Mouse (Mus musculus): Measurements from ENCODE around the gene Rb1. TPM values are rescaled to one million over a fixed set of nuclear protein-coding genes. Genes with fewer than 3 reads are reported as not detected.

Gene Rb1
- polyA plus RNA-seq, 1 experiment from 2014 or later = 29.2 TPM

- ATAC-seq (ENCODE audit: low FRiP score) (no peak), DNase-seq (ENCODE audit: low spot score) (no peak)
- Histone ChIP-seq H3K4me1 (replicated peaks; ENCODE audit: control insufficient read depth, insufficient read depth, low read length) (no peaks in the 10 kb centered on the region), H3K4me3 (replicated peaks; ENCODE audit: low read length) (no peak overlapping the region), H3K27me3 (ENCODE audit: control insufficient read depth, insufficient read depth, low read length) (no peaks in the 10 kb centered on the region), H3K36me3 (replicated peaks; ENCODE audit: control insufficient read depth, insufficient read depth) (peaks cover 30% of the 10 kb centered on the region), H3K9ac (no peak overlapping the region), H3K27ac (no peak overlapping the region), H3K4me2 (replicated peaks) (no peak overlapping the region), H3K9me3 (ENCODE audit: control insufficient read depth, low read length) (no peaks in the 10 kb centered on the region)
- WGBS = 97% methylated on average over 1 of the region's 1 CpGs
Observed at GRCm38 (mm10) chr14:73217062-73217461, 108.6 kb downstream of the Rb1 start.

GRCm38 (mm10) chr14:73211477-73211876 is 114.1 kb downstream of the Rb1 start:
- Histone ChIP-seq H3K9ac (no peak overlapping the region), H3K27ac (no peak overlapping the region), H3K27me3 (ENCODE audit: control insufficient read depth, insufficient read depth, low read length) (no peaks in the 10 kb centered on the region), H3K9me3 (ENCODE audit: control insufficient read depth, low read length) (no peaks in the 10 kb centered on the region), H3K36me3 (replicated peaks; ENCODE audit: control insufficient read depth, insufficient read depth) (peaks cover 47% of the 10 kb centered on the region), H3K4me2 (replicated peaks) (no peak overlapping the region), H3K4me1 (replicated peaks; ENCODE audit: control insufficient read depth, insufficient read depth, low read length) (no peaks in the 10 kb centered on the region), H3K4me3 (replicated peaks; ENCODE audit: low read length) (no peak overlapping the region)
- ATAC-seq (ENCODE audit: low FRiP score) (no peak), DNase-seq (ENCODE audit: low spot score) (no peak)
- WGBS = 95% methylated on average over 5 of the region's 5 CpGs

GRCm38 (mm10) chr14:73210196-73210595 is 115.4 kb downstream of the Rb1 start:
- 98% methylated on average over 8 of the region's 8 CpGs for WGBS
- Histone ChIP-seq H3K4me1 (replicated peaks; ENCODE audit: control insufficient read depth, insufficient read depth, low read length) (no peaks in the 10 kb centered on the region), H3K4me3 (replicated peaks; ENCODE audit: low read length) (no peak overlapping the region), H3K36me3 (replicated peaks; ENCODE audit: control insufficient read depth, insufficient read depth) (peaks cover 40% of the 10 kb centered on the region), H3K9ac (no peak overlapping the region), H3K4me2 (replicated peaks) (no peak overlapping the region), H3K9me3 (ENCODE audit: control insufficient read depth, low read length) (no peaks in the 10 kb centered on the region), H3K27me3 (ENCODE audit: control insufficient read depth, insufficient read depth, low read length) (no peaks in the 10 kb centered on the region), H3K27ac (no peak overlapping the region)
- DNase-seq (ENCODE audit: low spot score) (no peak), ATAC-seq (ENCODE audit: low FRiP score) (no peak)

- Histone ChIP-seq H3K36me3 (replicated peaks; ENCODE audit: control insufficient read depth, insufficient read depth) (peaks cover 44% of the 10 kb centered on the region), H3K9me3 (ENCODE audit: control insufficient read depth, low read length) (no peaks in the 10 kb centered on the region), H3K27me3 (ENCODE audit: control insufficient read depth, insufficient read depth, low read length) (no peaks in the 10 kb centered on the region), H3K9ac (no peak overlapping the region), H3K4me3 (replicated peaks; ENCODE audit: low read length) (no peak overlapping the region), H3K27ac (no peak overlapping the region), H3K4me1 (replicated peaks; ENCODE audit: control insufficient read depth, insufficient read depth, low read length) (no peaks in the 10 kb centered on the region), H3K4me2 (replicated peaks) (no peak overlapping the region)
- ATAC-seq (ENCODE audit: low FRiP score) (no peak), DNase-seq (ENCODE audit: low spot score) (no peak)
Observed at GRCm38 (mm10) chr14:73209262-73209661, 116.4 kb downstream of the Rb1 start.

GRCm38 (mm10) chr14:73204016-73204415 is 121.6 kb downstream of the Rb1 start:
- DNase-seq (ENCODE audit: low spot score) (no peak), ATAC-seq (ENCODE audit: low FRiP score) (no peak)
- Histone ChIP-seq H3K36me3 (replicated peaks; ENCODE audit: control insufficient read depth, insufficient read depth) (peaks cover 20% of the 10 kb centered on the region), H3K9me3 (ENCODE audit: control insufficient read depth, low read length) (no peaks in the 10 kb centered on the region), H3K4me2 (replicated peaks) (no peak overlapping the region), H3K9ac (no peak overlapping the region), H3K4me1 (replicated peaks; ENCODE audit: control insufficient read depth, insufficient read depth, low read length) (no peaks in the 10 kb centered on the region), H3K4me3 (replicated peaks; ENCODE audit: low read length) (no peak overlapping the region), H3K27ac (no peak overlapping the region), H3K27me3 (ENCODE audit: control insufficient read depth, insufficient read depth, low read length) (no peaks in the 10 kb centered on the region)
- whole genome bisulfite sequencing = 73% methylated on average over 3 of the region's 3 CpGs

- no peak overlapping the region for H3K4me2 ChIP-seq (replicated peaks)
- no peak for ATAC-seq (ENCODE audit: low FRiP score)
- peaks cover 33% of the 10 kb centered on the region for H3K36me3 ChIP-seq (replicated peaks; ENCODE audit: control insufficient read depth, insufficient read depth)
- H3K9ac ChIP-seq = no peak overlapping the region
- no peaks in the 10 kb centered on the region for H3K9me3 ChIP-seq (ENCODE audit: control insufficient read depth, low read length)
- H3K4me3 ChIP-seq (replicated peaks; ENCODE audit: low read length) = no peak overlapping the region
- H3K27ac ChIP-seq = no peak overlapping the region
- no peak for DNase-seq (ENCODE audit: low spot score)
- H3K27me3 ChIP-seq (ENCODE audit: control insufficient read depth, insufficient read depth, low read length) = no peaks in the 10 kb centered on the region
- 84% methylated on average over 3 of the region's 3 CpGs for WGBS
- no peaks in the 10 kb centered on the region for H3K4me1 ChIP-seq (replicated peaks; ENCODE audit: control insufficient read depth, insufficient read depth, low read length)
Observed at GRCm38 (mm10) chr14:73201447-73201846, 124.2 kb downstream of the Rb1 start.

- no peak overlapping the region for H3K9ac ChIP-seq
- H3K4me2 ChIP-seq (replicated peaks) = no peak overlapping the region
- H3K4me3 ChIP-seq (replicated peaks; ENCODE audit: low read length) = no peak overlapping the region
- no peaks in the 10 kb centered on the region for H3K4me1 ChIP-seq (replicated peaks; ENCODE audit: control insufficient read depth, insufficient read depth, low read length)
- DNase-seq (ENCODE audit: low spot score) = no peak
- ATAC-seq (ENCODE audit: low FRiP score) = no peak
- no peaks in the 10 kb centered on the region for H3K27me3 ChIP-seq (ENCODE audit: control insufficient read depth, insufficient read depth, low read length)
- H3K27ac ChIP-seq = no peak overlapping the region
- peaks cover 37% of the 10 kb centered on the region for H3K36me3 ChIP-seq (replicated peaks; ENCODE audit: control insufficient read depth, insufficient read depth)
- 73% methylated on average over 5 of the region's 5 CpGs for WGBS
- H3K9me3 ChIP-seq (ENCODE audit: control insufficient read depth, low read length) = no peaks in the 10 kb centered on the region
Observed at GRCm38 (mm10) chr14:73199058-73199457, 126.6 kb downstream of the Rb1 start.

- peaks cover 43% of the 10 kb centered on the region for H3K36me3 ChIP-seq (replicated peaks; ENCODE audit: control insufficient read depth, insufficient read depth)
- WGBS = 90% methylated on average over 7 of the region's 7 CpGs
- ATAC-seq (ENCODE audit: low FRiP score) = no peak
Observed at GRCm38 (mm10) chr14:73186875-73187274, 138.7 kb downstream of the Rb1 start.

GRCm38 (mm10) chr14:73181144-73181543 is 144.5 kb downstream of the Rb1 start:
- Histone ChIP-seq H3K4me3 (replicated peaks; ENCODE audit: low read length) (no peak overlapping the region), H3K4me2 (replicated peaks) (no peak overlapping the region), H3K4me1 (replicated peaks; ENCODE audit: control insufficient read depth, insufficient read depth, low read length) (no peaks in the 10 kb centered on the region), H3K36me3 (replicated peaks; ENCODE audit: control insufficient read depth, insufficient read depth) (peaks cover 73% of the 10 kb centered on the region), H3K9ac (no peak overlapping the region), H3K9me3 (ENCODE audit: control insufficient read depth, low read length) (peaks cover 4% of the 10 kb centered on the region; the same call in 1 of the 2 replicates), H3K27ac (no peak overlapping the region), H3K27me3 (ENCODE audit: control insufficient read depth, insufficient read depth, low read length) (no peaks in the 10 kb centered on the region)
- ATAC-seq (ENCODE audit: low FRiP score) (peak; percentile 51), DNase-seq (ENCODE audit: low spot score) (peak; percentile 52)
- 55% methylated on average over 2 of the region's 2 CpGs for WGBS

More at GRCm38 (mm10) chr14:73186875-73187274, 138.7 kb downstream of the Rb1 start:
- Histone ChIP-seq H3K4me1 (replicated peaks; ENCODE audit: control insufficient read depth, insufficient read depth, low read length) (no peaks in the 10 kb centered on the region), H3K9ac (no peak overlapping the region), H3K9me3 (ENCODE audit: control insufficient read depth, low read length) (peaks cover 4% of the 10 kb centered on the region; the same call in 1 of the 2 replicates), H3K4me3 (replicated peaks; ENCODE audit: low read length) (no peak overlapping the region), H3K27me3 (ENCODE audit: control insufficient read depth, insufficient read depth, low read length) (no peaks in the 10 kb centered on the region), H3K27ac (no peak overlapping the region), H3K4me2 (replicated peaks) (no peak overlapping the region)
- no peak for DNase-seq (ENCODE audit: low spot score)

GRCm38 (mm10) chr14:73180671-73181070 is 145.0 kb downstream of the Rb1 start:
- Histone ChIP-seq H3K27me3 (ENCODE audit: control insufficient read depth, insufficient read depth, low read length) (no peaks in the 10 kb centered on the region), H3K27ac (no peak overlapping the region), H3K4me2 (replicated peaks) (no peak overlapping the region), H3K4me3 (replicated peaks; ENCODE audit: low read length) (no peak overlapping the region), H3K9me3 (ENCODE audit: control insufficient read depth, low read length) (peaks cover 4% of the 10 kb centered on the region; the same call in 1 of the 2 replicates), H3K9ac (no peak overlapping the region), H3K36me3 (replicated peaks; ENCODE audit: control insufficient read depth, insufficient read depth) (peaks cover 73% of the 10 kb centered on the region), H3K4me1 (replicated peaks; ENCODE audit: control insufficient read depth, insufficient read depth, low read length) (no peaks in the 10 kb centered on the region)
- 80% methylated on average over 3 of the region's 3 CpGs for WGBS
- DNase-seq (ENCODE audit: low spot score) = no peak
- ATAC-seq (ENCODE audit: low FRiP score) = no peak

Data from hindbrain, embryonic 14.5 days (tissue).